Mouse (Mus musculus): ENCODE measurements around the gene Ovol2.

DNA sequence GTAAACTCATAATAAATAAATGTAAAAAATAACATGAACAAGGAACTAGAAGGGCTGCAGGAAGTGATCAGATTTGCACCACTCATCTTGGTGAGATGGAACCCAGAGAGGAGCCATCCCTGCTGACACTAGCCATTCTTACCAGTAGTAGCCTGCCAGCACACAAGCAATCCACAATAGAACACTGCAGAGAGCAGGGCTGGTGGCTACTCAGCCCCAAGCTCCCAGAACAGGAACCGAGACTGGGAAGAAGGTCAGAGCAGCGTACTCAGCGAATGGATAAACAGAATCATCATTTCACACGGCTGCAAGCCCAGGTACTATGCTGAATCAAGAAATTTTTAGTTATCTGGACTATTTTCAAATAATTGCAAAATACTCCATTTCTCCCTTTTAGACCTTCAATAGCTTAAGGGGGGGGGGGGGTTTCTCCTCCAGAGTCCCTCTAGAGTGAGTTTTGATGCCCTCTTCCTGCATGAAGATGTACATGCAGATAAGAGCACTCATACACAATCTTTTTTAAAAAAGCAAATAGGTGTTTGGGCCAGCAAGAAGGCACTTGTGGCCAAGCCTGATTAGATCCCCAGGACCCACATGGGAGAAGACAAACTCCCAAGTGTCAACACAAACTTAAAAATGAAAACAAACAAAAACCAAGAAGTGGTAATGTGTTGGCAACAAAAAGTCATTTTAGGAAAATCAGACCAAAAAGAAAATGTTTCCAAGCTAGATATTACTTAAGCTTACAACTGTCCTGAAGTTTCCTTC lies 65.8 kb downstream of the Ovol2 start:
- TF ChIP-seq CTCF (IDR thresholded peaks at IDR 0.05): no peak
- no peak for TF ChIP-seq EP300 (IDR thresholded peaks at IDR 0.05)
